Mouse (Mus musculus) layer of hippocampus, adult 2 months (tissue): ENCODE results near the gene C5ar1. TPM values are rescaled to one million over a fixed set of nuclear protein-coding genes. Genes with fewer than 3 reads are reported as not detected.
A peak's percentile ranks its signal among the peaks of the same experiment; 100 is the strongest.
"Not testable (repeated sequence)": the region's sequence is repeated elsewhere in the genome, so short reads cannot be mapped to it uniquely, and the experiment has no call there.

Source experiments
- DNase-seq, 2 experiments: peaks; one replicate each; pipeline ENCODE4 v3.0.0; 2022; ENCODE audit warnings: low spot score in 2 of 2
- H3K27ac ChIP-seq: fragments of 200-600 bp; 2 replicates; pipeline ENCODE4 v1.8.1; 2022
- H3K4me3 ChIP-seq: fragments of 200-600 bp; 2 replicates; pipeline ENCODE4 v1.8.1; 2022; ENCODE audit warnings: mild to moderate bottlenecking
- CTCF ChIP-seq: fragments of 200-600 bp; conservative IDR thresholded peaks from 2 replicates; pipeline ENCODE4 v1.8.1; 2022; ENCODE audit warnings: antibody characterized with exemption, mild to moderate bottlenecking, moderate library complexity
- long read RNA-seq, 2 experiments: library from polyadenylated mRNA; stranded (forward); transcript quantifications; one replicate each; pipeline ENCODE4 v2.0.0; 2021; ENCODE audit warnings: borderline mapping rate in 2 of 2
- total RNA-seq, 2 experiments: library from RNA; stranded (reverse); gene quantifications; 2 replicates each; pipeline ENCODE4 v1.2.3; 2021

Gene C5ar1
- 1 to 10 TPM in 1 of 2 experiments, under 1 TPM in 1; 0.90 to 2.6 TPM for total RNA-seq
- long read RNA-seq, experiment 1, partial matches to known transcripts = 0 of 3 reads
- long read RNA-seq, experiment 1, other reads (novel, unspliced or antisense) = 1 of 3 reads
- long read RNA-seq, experiment 2 = 0 reads

GRCm38 (mm10) chr7:16259110-16259590 is at the start of gene C5ar1:
Gene C5ar1 (minus strand): TSS chr7:16259540.
- no peak for DNase-seq
- no peak within 1 kb of the TSS for H3K27ac ChIP-seq
- H3K4me3 ChIP-seq = no peak within 1 kb of the TSS
- no peak for TF ChIP-seq CTCF

GRCm38 (mm10) chr7:16308555-16309317 is 49.4 kb upstream of the C5ar1 start:
- Histone ChIP-seq H3K27ac (peak overlapping the region; percentile 85), H3K4me3 (peak overlapping the region; percentile 70)
- no peak for TF ChIP-seq CTCF
- no peak for DNase-seq

GRCm38 (mm10) chr7:16308093-16308492 is 48.8 kb upstream of the C5ar1 start, which contains the start of gene Bbc3:
Gene Bbc3 (plus strand): TSS chr7:16308393.
- H3K27ac ChIP-seq = peak within 1 kb of the TSS; percentile 85
- H3K4me3 ChIP-seq = peak within 1 kb of the TSS; percentile 70
- DNase-seq = not testable (repeated sequence)

DNA sequence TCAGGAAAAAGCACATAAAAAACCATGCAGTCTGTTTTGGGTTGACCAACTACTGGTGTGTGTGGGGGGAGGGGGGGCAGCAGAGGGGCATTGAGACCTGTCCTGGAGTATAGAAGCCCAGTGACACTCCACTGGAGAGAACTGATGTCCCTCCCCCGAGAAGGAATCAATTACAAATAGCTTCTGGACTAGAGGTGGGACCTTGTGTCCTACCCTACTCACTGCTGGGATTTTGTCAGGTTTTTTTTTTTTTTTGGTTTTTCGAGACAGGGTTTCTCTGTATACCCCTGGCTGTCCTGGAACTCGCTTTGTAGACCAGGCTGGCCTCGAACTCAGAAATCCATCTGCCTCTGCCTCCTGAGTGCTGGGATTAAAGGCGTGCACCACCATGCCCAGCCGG is 47.8 kb upstream of the C5ar1 start:
- DNase-seq, H3K27ac ChIP-seq, H3K4me3 ChIP-seq: not testable (repeated sequence)

- peak; percentile 97 for DNase-seq
- no peak for TF ChIP-seq CTCF
Measured at GRCm38 (mm10) chr7:16299419-16300035, 40.2 kb upstream of the C5ar1 start.

DNA sequence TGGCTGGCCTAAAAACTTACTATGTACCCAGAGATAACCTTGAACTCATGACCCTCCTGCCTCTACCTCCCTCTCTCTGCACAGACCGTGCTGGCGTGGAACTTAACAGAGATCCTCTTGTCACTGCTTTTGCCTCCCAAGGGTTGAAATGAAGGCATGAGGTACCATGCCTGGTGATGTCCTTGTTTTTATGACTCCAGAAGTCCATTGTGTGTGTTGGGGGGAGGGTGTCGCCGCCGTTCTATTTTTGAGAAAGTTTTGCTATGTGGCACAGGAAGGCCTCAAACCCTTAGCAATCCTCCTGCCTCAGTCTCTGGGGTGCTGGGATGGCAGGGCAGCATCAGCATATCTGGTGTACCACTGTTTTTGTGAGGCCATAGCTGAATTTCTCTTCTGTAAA is 39.6 kb upstream of the C5ar1 start:
- H3K27ac ChIP-seq = peak overlapping the region; percentile 94

More at GRCm38 (mm10) chr7:16299419-16300035, 40.2 kb upstream of the C5ar1 start:
- Histone ChIP-seq H3K27ac (peak overlapping the region; percentile 94), H3K4me3 (peak overlapping the region; percentile 76)

DNA sequence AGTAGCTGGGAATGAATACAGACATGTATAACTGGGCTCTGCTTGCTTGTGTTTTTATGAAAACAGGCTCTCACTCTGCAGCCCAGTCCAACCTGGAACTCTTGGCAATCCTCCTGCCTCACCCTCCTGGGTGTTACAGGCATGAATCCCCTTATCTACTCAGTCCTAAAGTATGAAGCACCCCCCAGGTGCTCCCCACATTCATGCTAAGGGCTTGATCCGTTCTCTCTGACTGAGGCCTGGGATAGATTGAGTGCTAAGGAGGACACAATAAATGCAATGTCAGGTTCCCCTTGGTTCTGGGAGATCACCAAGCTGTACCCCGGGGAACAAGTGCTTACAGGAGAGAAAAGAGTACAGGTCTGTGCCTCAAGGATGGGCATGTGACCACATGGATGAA is 38.3 kb upstream of the C5ar1 start:
- Histone ChIP-seq H3K4me3 (no peak overlapping the region), H3K27ac (peak overlapping the region; percentile 94; the same call in 1 of the 2 replicates)
- no peak for TF ChIP-seq CTCF
- no peak for DNase-seq

More for the DNA sequence above, 39.6 kb upstream of the C5ar1 start:
- no peak for DNase-seq
- TF ChIP-seq CTCF = no peak
- peak overlapping the region; percentile 76 for H3K4me3 ChIP-seq

- peak; percentile 70 for TF ChIP-seq CTCF
- DNase-seq = peak; percentile 75 to 83
- Histone ChIP-seq H3K4me3 (peak overlapping the region; percentile 49), H3K27ac (peak overlapping the region; percentile 94)
Measured at GRCm38 (mm10) chr7:16296766-16297390, 37.5 kb upstream of the C5ar1 start.

- Histone ChIP-seq H3K27ac (peak overlapping the region; percentile 94), H3K4me3 (no peak overlapping the region)
- no peak for DNase-seq
- TF ChIP-seq CTCF = no peak
Measured at GRCm38 (mm10) chr7:16296146-16296545, 36.8 kb upstream of the C5ar1 start.

- Histone ChIP-seq H3K4me3 (peak overlapping the region; percentile 71), H3K27ac (peak overlapping the region; percentile 94)
- peak; percentile 77 to 82 for DNase-seq
- TF ChIP-seq CTCF = no peak
Measured at GRCm38 (mm10) chr7:16295321-16295900, 36.1 kb upstream of the C5ar1 start.

- peak; percentile 91 to 96 for DNase-seq
- Histone ChIP-seq H3K27ac (peak overlapping the region; percentile 94), H3K4me3 (peak overlapping the region; percentile 71)
- TF ChIP-seq CTCF = peak; percentile 80
Measured at GRCm38 (mm10) chr7:16294837-16295236, 35.5 kb upstream of the C5ar1 start.

DNA sequence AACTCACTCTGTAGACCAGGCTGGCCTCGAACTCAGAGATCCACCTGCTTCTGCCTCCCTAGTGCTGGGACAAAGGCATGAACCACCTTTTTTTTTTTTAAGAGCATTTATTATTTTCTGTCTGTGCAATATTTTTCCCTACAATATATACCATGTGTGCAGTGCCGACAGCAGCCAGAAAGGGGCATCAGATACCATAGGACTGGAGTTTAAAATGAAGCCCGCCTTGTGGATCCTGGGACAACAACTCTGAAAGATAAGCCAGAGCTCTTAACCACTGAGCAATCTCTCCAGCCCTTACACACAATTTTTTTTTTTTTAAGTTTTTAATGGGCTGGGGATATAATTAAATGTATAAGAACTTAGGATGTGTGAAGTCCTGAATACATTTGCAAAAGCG is 35.0 kb upstream of the C5ar1 start:
- no peak for TF ChIP-seq CTCF
- Histone ChIP-seq H3K27ac (peak overlapping the region; percentile 94; the same call in 1 of the 2 replicates), H3K4me3 (no peak overlapping the region)
- DNase-seq = no peak

DNA sequence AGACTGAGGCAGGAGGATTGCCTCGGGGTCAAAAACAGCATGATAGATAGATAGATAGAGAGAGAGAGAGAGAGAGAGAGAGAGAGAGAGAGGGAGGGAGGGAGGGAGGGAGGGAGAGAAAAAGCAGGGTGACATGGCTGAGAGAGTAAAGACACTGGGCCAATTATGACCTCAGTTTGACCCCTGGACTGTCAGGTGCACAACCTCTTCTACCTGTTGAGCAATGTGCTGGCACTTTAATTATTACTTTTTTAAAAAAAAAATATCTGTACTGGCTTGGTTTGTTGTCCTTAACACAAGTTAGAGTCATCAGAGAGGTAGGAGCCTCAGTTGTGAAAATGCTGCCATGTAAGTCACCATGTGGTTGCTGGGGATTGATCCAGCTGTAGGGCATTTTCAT is 28.5 kb upstream of the C5ar1 start:
- no peak for TF ChIP-seq CTCF
- no peak for DNase-seq
- no peak overlapping the region for H3K4me3 ChIP-seq
- no peak overlapping the region for H3K27ac ChIP-seq
